In genomic region chr19:7691259-7691658, GRCm38 (mm10) we compare ENCODE assay signal across 30 mouse cellular contexts. TPM values are rescaled to one million over a fixed set of nuclear protein-coding genes. Genes with fewer than 3 reads are reported as not detected.
"Had no signal": no experiment of that assay in that cellular context is flagged by ENCODE, and none has a peak within 500 bp of the region (broad histone marks: within the 10 kb centered on the region; RNA-seq: fewer than 3 reads in every experiment).

No protein-coding gene starts in this region.

- DNase-seq: forebrain, postnatal 0 days; gastrocnemius, postnatal 14 days; gastrocnemius, postnatal 36 days; heart, adult 11 months; heart, adult 2 months; heart, postnatal 14 days; heart, postnatal 36 days; kidney, adult 11 months; kidney, adult 2 months; kidney, adult 9 months; kidney, postnatal 14 days; kidney, postnatal 36 days; layer of hippocampus, adult 9-11 months; layer of hippocampus, postnatal 36 days; left cerebral cortex, postnatal 4 days had no signal

- H3K4me1 ChIP-seq: heart, embryonic 13.5 days; heart, embryonic 15.5 days; hindbrain, embryonic 13.5 days; hindbrain, embryonic 15.5 days; kidney, embryonic 15.5 days; limb, embryonic 13.5 days had no signal

- H3K9ac ChIP-seq: forebrain, postnatal 0 days; heart, embryonic 13.5 days; heart, embryonic 15.5 days; hindbrain, embryonic 13.5 days; hindbrain, embryonic 15.5 days; kidney, embryonic 15.5 days; limb, embryonic 13.5 days had no signal

- H3K27me3 ChIP-seq: heart, embryonic 13.5 days; heart, embryonic 15.5 days; hindbrain, embryonic 13.5 days; hindbrain, embryonic 15.5 days; kidney, embryonic 15.5 days; limb, embryonic 13.5 days had no signal

- H3K27ac ChIP-seq: heart, adult 2 months; heart, embryonic 13.5 days; heart, embryonic 15.5 days; hindbrain, embryonic 13.5 days; hindbrain, embryonic 15.5 days; hindbrain, postnatal 0 days; kidney, embryonic 15.5 days; kidney, postnatal 0 days; limb, embryonic 13.5 days had no signal

- H3K4me3 ChIP-seq: heart, adult 2 months; heart, embryonic 13.5 days; heart, embryonic 15.5 days; hindbrain, embryonic 13.5 days; hindbrain, embryonic 15.5 days; kidney, embryonic 15.5 days; limb, embryonic 13.5 days had no signal

- H3K9me3 ChIP-seq: heart, embryonic 13.5 days; heart, embryonic 15.5 days; hindbrain, embryonic 13.5 days; hindbrain, embryonic 15.5 days; kidney, embryonic 15.5 days had no signal

- H3K36me3 ChIP-seq: heart, embryonic 13.5 days; heart, embryonic 15.5 days; hindbrain, embryonic 13.5 days; hindbrain, embryonic 15.5 days; kidney, embryonic 15.5 days; limb, embryonic 13.5 days had no signal

- ATAC-seq: forebrain, postnatal 0 days; hindbrain, postnatal 0 days; intestine, embryonic 16.5 days had no signal

- H3K4me2 ChIP-seq: heart, embryonic 11.5 days; heart, embryonic 13.5 days; heart, embryonic 15.5 days; hindbrain, embryonic 13.5 days; hindbrain, embryonic 15.5 days; kidney, embryonic 15.5 days; limb, embryonic 13.5 days had no signal

RNA-seq across cellular contexts. Expression of gene Slc22a19, which starts 19.9 kb away (rescaled TPM):
- polyA plus RNA-seq: forebrain, postnatal 0 days; gonadal fat pad, adult 2 months; heart, adult 2 months; heart, embryonic 11.5 days; heart, embryonic 13.5 days; heart, embryonic 15.5 days; heart, postnatal 0 days; intestine, embryonic 14.5 days; intestine, embryonic 16.5 days; large intestine, adult 2 months; limb, embryonic 11.5 days; limb, embryonic 13.5 days had no signal
